Mouse (Mus musculus) embryonic facial prominence, embryonic 13.5 days (tissue): ENCODE data around the gene Ccdc160. TPM values are rescaled to one million over a fixed set of nuclear protein-coding genes. Genes with fewer than 3 reads are reported as not detected.

Experiments
- microRNA counts: library from miRNA; unstranded; fragments of <30 nt; microRNA quantifications from one replicate; lab custom pipeline; 2016
- microRNA-seq: library from miRNA; unstranded; fragments of <30 nt; microRNA quantifications from one replicate; pipeline ENCODE4, GENCODE M21; 2016
- polyA plus RNA-seq: library from polyadenylated mRNA; unstranded; fragments of >200 nt; fragmentation: Nextera tagmentation; extraction: Ambion mirVana; gene quantifications from 2 replicates; pipeline ENCODE4 v1.2.1, GENCODE M21; 2015

Gene Ccdc160
- polyA plus RNA-seq, 1 experiment from 2014 or later = not detected

MicroRNA genes within 50 kb of the gene (microRNA counts, 519-probe panel; counts per million panel counts)
- microRNA mmu-miR-106a+mmu-miR-17 (lab: Ali Mortazavi, UCI) (5,623 counts per million, percentile 98 among the panel's probes with 10 or more counts), microRNA mmu-miR-18b (lab: Ali Mortazavi, UCI) (236 counts per million, percentile 44 among the panel's probes with 10 or more counts), microRNA mmu-miR-363 (lab: Ali Mortazavi, UCI) (236 counts per million, percentile 44 among the panel's probes with 10 or more counts)

Small RNA genes within 50 kb of the gene (microRNA-seq; reads per million reads assigned to microRNA genes)
- 300 reads per million, percentile 67 among the genes with 10 or more reads in this experiment for gene Mir106a
- gene Mir18b = 20.3 reads per million, percentile 35 among the genes with 10 or more reads in this experiment
- gene Mir19b-2 = 5.2 reads per million, percentile 19 among the genes with 10 or more reads in this experiment
- 182 reads per million, percentile 61 among the genes with 10 or more reads in this experiment for gene Mir20b
- 153 reads per million, percentile 60 among the genes with 10 or more reads in this experiment for gene Mir363
- gene Mir92-2 = 116 reads per million, percentile 55 among the genes with 10 or more reads in this experiment

Other genes starting within 250 kb of the Ccdc160 start
- gene Gpc3, start 177.2 kb upstream of the Ccdc160 start, polyA plus RNA-seq = 741 and 764 TPM in 2 replicates
- 64.4 and 64.7 TPM in 2 replicates for gene Phf6, start 121.1 kb downstream of the Ccdc160 start, polyA plus RNA-seq
- gene Hprt, start 196.9 kb downstream of the Ccdc160 start, polyA plus RNA-seq = 95.3 and 97.0 TPM in 2 replicates